Mouse (Mus musculus): ENCODE results near the gene Stk38l. TPM values are rescaled to one million over a fixed set of nuclear protein-coding genes. Genes with fewer than 3 reads are reported as not detected.

Stk38l gene
- polyA plus RNA-seq, 1 experiment from 2014 or later, result 14.7 TPM

- H3K9ac ChIP-seq, result no peak overlapping the region
- no peak for ATAC-seq
- no peaks in the 10 kb centered on the region for H3K36me3 ChIP-seq (ENCODE audit: poor library complexity, severe bottlenecking)
- H3K4me3 ChIP-seq, result no peak overlapping the region
- H3K4me1 ChIP-seq, result peaks cover 13% of the 10 kb centered on the region
- no peak overlapping the region for H3K4me2 ChIP-seq
- WGBS, result 81% methylated on average over 3 of the region's 3 CpGs
- H3K27ac ChIP-seq, result no peak overlapping the region
- H3K9me3 ChIP-seq (replicated peaks), result no peaks in the 10 kb centered on the region
- H3K27me3 ChIP-seq, result peaks cover 24% of the 10 kb centered on the region
These were observed 68.7 kb downstream of the Stk38l start for GRCm38 (mm10) chr6:146793527-146793926.

- H3K4me1 ChIP-seq, result peaks cover 13% of the 10 kb centered on the region
- peaks cover 24% of the 10 kb centered on the region for H3K27me3 ChIP-seq
- ATAC-seq, result peak; percentile 1; the same call in 1 of the 2 replicates
- no peaks in the 10 kb centered on the region for H3K36me3 ChIP-seq (ENCODE audit: poor library complexity, severe bottlenecking)
- peak overlapping the region; percentile 51 for H3K4me3 ChIP-seq
- H3K9ac ChIP-seq, result peak overlapping the region; percentile 68
- H3K4me2 ChIP-seq, result peak overlapping the region; percentile 83
- no peak overlapping the region for H3K27ac ChIP-seq
- WGBS, result 16% methylated on average over 22 of the region's 22 CpGs
- no peaks in the 10 kb centered on the region for H3K9me3 ChIP-seq (replicated peaks)
These were observed 70.5 kb downstream of the Stk38l start for GRCm38 (mm10) chr6:146795166-146795923.

- Histone ChIP-seq H3K4me3 (peak within 1 kb of the TSS; percentile 51), H3K4me2 (peak within 1 kb of the TSS; percentile 83), H3K9me3 (replicated peaks) (no peaks in the 10 kb centered on the region), H3K27me3 (peaks cover 24% of the 10 kb centered on the region), H3K27ac (no peak within 1 kb of the TSS), H3K4me1 (peaks cover 13% of the 10 kb centered on the region), H3K36me3 (ENCODE audit: poor library complexity, severe bottlenecking) (no peaks in the 10 kb centered on the region), H3K9ac (peak within 1 kb of the TSS; percentile 68)
- ATAC-seq, result peak; percentile 98
- under 1% methylated on average over 36 of the region's 36 CpGs for WGBS
These were observed 71.2 kb downstream of the Stk38l start, which contains the start of gene Arntl2 for GRCm38 (mm10) chr6:146795924-146796545. Gene Arntl2 (plus strand): TSS chr6:146796055.

GRCm38 (mm10) chr6:146797446-146797845 lies 72.7 kb downstream of the Stk38l start:
- ATAC-seq, result no peak
- H3K4me1 ChIP-seq, result peaks cover 13% of the 10 kb centered on the region
- WGBS, result 62% methylated on average over 5 of the region's 5 CpGs
- H3K4me3 ChIP-seq, result no peak overlapping the region
- H3K27ac ChIP-seq, result no peak overlapping the region
- no peaks in the 10 kb centered on the region for H3K9me3 ChIP-seq (replicated peaks)
- H3K36me3 ChIP-seq (ENCODE audit: poor library complexity, severe bottlenecking), result no peaks in the 10 kb centered on the region
- no peak overlapping the region for H3K9ac ChIP-seq
- H3K4me2 ChIP-seq, result no peak overlapping the region
- H3K27me3 ChIP-seq, result peaks cover 24% of the 10 kb centered on the region

GRCm38 (mm10) chr6:146809991-146810390 lies 85.2 kb downstream of the Stk38l start:
- H3K27ac ChIP-seq, result no peak overlapping the region
- no peaks in the 10 kb centered on the region for H3K27me3 ChIP-seq
- no peaks in the 10 kb centered on the region for H3K36me3 ChIP-seq (ENCODE audit: poor library complexity, severe bottlenecking)
- no peaks in the 10 kb centered on the region for H3K4me1 ChIP-seq
- no peak for ATAC-seq
- no peaks in the 10 kb centered on the region for H3K9me3 ChIP-seq (replicated peaks)
- no peak overlapping the region for H3K4me3 ChIP-seq
- H3K9ac ChIP-seq, result no peak overlapping the region
- H3K4me2 ChIP-seq, result no peak overlapping the region
- WGBS, result 93% methylated on average over 6 of the region's 6 CpGs

- no peaks in the 10 kb centered on the region for H3K9me3 ChIP-seq (replicated peaks)
- no peak overlapping the region for H3K27ac ChIP-seq
- no peaks in the 10 kb centered on the region for H3K36me3 ChIP-seq (ENCODE audit: poor library complexity, severe bottlenecking)
- 90% methylated on average over 5 of the region's 5 CpGs for WGBS
- no peak overlapping the region for H3K4me2 ChIP-seq
- no peaks in the 10 kb centered on the region for H3K4me1 ChIP-seq
- no peak for ATAC-seq
- H3K27me3 ChIP-seq, result no peaks in the 10 kb centered on the region
- no peak overlapping the region for H3K4me3 ChIP-seq
- no peak overlapping the region for H3K9ac ChIP-seq
These were observed 88.2 kb downstream of the Stk38l start for GRCm38 (mm10) chr6:146813007-146813406.

GRCm38 (mm10) chr6:146820177-146820965 lies 95.6 kb downstream of the Stk38l start:
- Histone ChIP-seq H3K4me2 (no peak overlapping the region), H3K9me3 (replicated peaks) (no peaks in the 10 kb centered on the region), H3K4me3 (no peak overlapping the region), H3K27ac (no peak overlapping the region), H3K36me3 (ENCODE audit: poor library complexity, severe bottlenecking) (no peaks in the 10 kb centered on the region), H3K4me1 (no peaks in the 10 kb centered on the region), H3K9ac (no peak overlapping the region), H3K27me3 (no peaks in the 10 kb centered on the region)
- 87% methylated on average over 29 of the region's 29 CpGs for WGBS
- ATAC-seq, result no peak

- ATAC-seq, result no peak
- H3K27ac ChIP-seq, result no peak overlapping the region
- 90% methylated on average over 13 of the region's 13 CpGs for WGBS
- H3K9me3 ChIP-seq (replicated peaks), result no peaks in the 10 kb centered on the region
- H3K36me3 ChIP-seq (ENCODE audit: poor library complexity, severe bottlenecking), result no peaks in the 10 kb centered on the region
- no peaks in the 10 kb centered on the region for H3K27me3 ChIP-seq
- H3K9ac ChIP-seq, result no peak overlapping the region
- no peak overlapping the region for H3K4me2 ChIP-seq
- H3K4me1 ChIP-seq, result no peaks in the 10 kb centered on the region
- no peak overlapping the region for H3K4me3 ChIP-seq
These were observed 97.2 kb downstream of the Stk38l start for GRCm38 (mm10) chr6:146821958-146822357.

- no peak overlapping the region for H3K4me2 ChIP-seq
- no peaks in the 10 kb centered on the region for H3K4me1 ChIP-seq
- H3K27me3 ChIP-seq, result no peaks in the 10 kb centered on the region
- H3K4me3 ChIP-seq, result no peak overlapping the region
- ATAC-seq, result peak; percentile 89
- no peaks in the 10 kb centered on the region for H3K9me3 ChIP-seq (replicated peaks)
- H3K9ac ChIP-seq, result no peak overlapping the region
- WGBS, result 43% methylated on average over 16 of the region's 16 CpGs
- H3K36me3 ChIP-seq (ENCODE audit: poor library complexity, severe bottlenecking), result no peaks in the 10 kb centered on the region
- H3K27ac ChIP-seq, result no peak overlapping the region
These were observed 100.1 kb downstream of the Stk38l start for GRCm38 (mm10) chr6:146824727-146825486.

GRCm38 (mm10) chr6:146825487-146825773 lies 100.6 kb downstream of the Stk38l start:
- WGBS, result 81% methylated on average over 1 of the region's 1 CpGs
- no peaks in the 10 kb centered on the region for H3K36me3 ChIP-seq (ENCODE audit: poor library complexity, severe bottlenecking)

More at GRCm38 (mm10) chr6:146825487-146825773, 100.6 kb downstream of the Stk38l start:
- no peak overlapping the region for H3K4me2 ChIP-seq
- H3K27ac ChIP-seq, result no peak overlapping the region
- no peaks in the 10 kb centered on the region for H3K4me1 ChIP-seq
- ATAC-seq, result no peak
- no peak overlapping the region for H3K9ac ChIP-seq
- H3K4me3 ChIP-seq, result no peak overlapping the region
- H3K27me3 ChIP-seq, result no peaks in the 10 kb centered on the region
- H3K9me3 ChIP-seq (replicated peaks), result no peaks in the 10 kb centered on the region

Measured in forebrain, embryonic 13.5 days (tissue).